Mouse (Mus musculus): ENCODE measurements around the gene Ada. TPM values are rescaled to one million over a fixed set of nuclear protein-coding genes. Genes with fewer than 3 reads are reported as not detected.

Ada gene
- polyA plus RNA-seq (2012; ENCODE audit: low replicate concordance): 8.4 and 21.7 TPM in 2 replicates

DNA sequence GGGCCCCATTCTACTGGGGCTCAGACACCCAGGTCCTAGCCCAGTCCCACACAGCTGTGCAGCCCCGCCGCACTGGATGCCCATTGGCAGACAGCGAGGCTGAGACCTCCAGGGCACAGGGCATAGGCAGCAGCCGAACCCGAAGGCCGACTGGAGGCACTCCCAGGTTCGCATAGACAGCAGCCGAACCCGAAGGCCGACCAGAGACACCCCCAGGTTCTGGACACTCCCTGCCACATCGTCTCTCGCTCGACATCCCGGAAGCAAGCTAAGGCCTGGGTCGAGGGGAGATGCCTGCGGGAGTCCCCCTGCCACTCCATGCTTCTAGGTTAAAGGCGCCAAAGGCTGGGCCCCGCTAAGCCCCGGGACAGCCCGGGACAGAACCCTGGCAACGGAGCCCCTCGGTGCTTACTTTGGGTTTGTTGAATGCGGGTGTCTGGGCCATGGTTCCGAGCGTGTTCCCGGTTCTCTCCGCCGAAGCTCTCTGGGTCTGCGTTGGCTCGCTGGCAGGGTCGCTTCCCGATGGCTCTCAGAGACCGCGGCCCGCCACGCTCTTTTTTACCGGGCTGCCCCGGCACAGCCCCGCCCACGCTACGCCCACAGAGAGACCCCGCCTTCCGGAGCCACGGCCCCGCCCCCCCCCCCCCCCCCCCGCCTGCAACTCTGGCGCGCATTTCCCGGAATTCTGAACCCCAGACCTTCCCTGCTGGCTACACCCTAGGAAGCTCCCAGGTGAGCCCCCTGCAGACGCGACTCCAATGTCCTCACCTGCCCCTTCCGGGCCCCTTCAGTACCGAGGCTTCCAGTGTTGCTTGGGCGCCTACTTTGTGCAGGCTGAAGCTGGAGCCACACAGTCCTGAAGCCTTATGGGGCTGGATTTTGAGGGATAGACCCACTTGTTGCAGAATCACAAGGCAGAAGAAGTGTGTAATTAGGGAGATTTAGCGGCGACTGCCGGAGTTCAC is at the start of gene Ada:
Ada (minus strand) TSS at position 593 of the 965 bp plus-strand sequence.

Other genes starting within 250 kb of the Ada start
- gene Hnf4a, start 243.4 kb downstream of the Ada start, polyA plus RNA-seq (2012; ENCODE audit: low replicate concordance): 0.27 and 0.46 TPM in 2 replicates
- 17.9 and 83.9 TPM in 2 replicates for gene Ttpal, start 147.9 kb downstream of the Ada start, polyA plus RNA-seq (2012; ENCODE audit: low replicate concordance)
- gene Serinc3, start 105.1 kb downstream of the Ada start, polyA plus RNA-seq (2012; ENCODE audit: low replicate concordance): 41.8 and 151 TPM in 2 replicates
- gene Pkig, start 91.9 kb downstream of the Ada start, polyA plus RNA-seq (2012; ENCODE audit: low replicate concordance): 601 and 817 TPM in 2 replicates
- 0.89 and 1.5 TPM in 2 replicates for gene Ccn5, start 70.6 kb upstream of the Ada start, polyA plus RNA-seq (2012; ENCODE audit: low replicate concordance)
- gene Kcnk15, start 103.4 kb upstream of the Ada start, polyA plus RNA-seq (2012; ENCODE audit: low replicate concordance): not detected in 2 replicates
- not detected in 2 replicates for gene Rims4, start 168.4 kb upstream of the Ada start, polyA plus RNA-seq (2012; ENCODE audit: low replicate concordance)
- 41.7 and 48.9 TPM in 2 replicates for gene Ywhab, start 244.7 kb upstream of the Ada start, polyA plus RNA-seq (2012; ENCODE audit: low replicate concordance)